Comparison of ENCODE assay signal across 8 mouse cellular contexts in genomic region chr8:69973063-69973441, GRCm38 (mm10). TPM values are rescaled to one million over a fixed set of nuclear protein-coding genes. Genes with fewer than 3 reads are reported as not detected.
DNase-seq lines count a peak whose midpoint lies in the region; ATAC-seq lines count a peak whose summit lies in the region.

No protein-coding gene starts in this region.

- H3K4me1 ChIP-seq in kidney, embryonic 16.5 days (ENCODE audit: insufficient read depth, low read length): peaks cover 42% of the 10 kb centered on the region
- H3K4me1 ChIP-seq in embryonic facial prominence, embryonic 10.5 days: peaks cover 53% of the 10 kb centered on the region
- H3K4me1 ChIP-seq in hindbrain, embryonic 16.5 days (ENCODE audit: control insufficient read depth, insufficient read depth, low read depth, low read length): peaks cover 27% of the 10 kb centered on the region
- H3K4me1 ChIP-seq in midbrain, embryonic 16.5 days (ENCODE audit: control insufficient read depth, insufficient read depth, low read length): peaks cover 24% of the 10 kb centered on the region

- H3K27me3 ChIP-seq in kidney, embryonic 16.5 days (ENCODE audit: insufficient read depth, low read length): no peaks in the 10 kb centered on the region
- H3K27me3 ChIP-seq in embryonic facial prominence, embryonic 10.5 days (replicated peaks; ENCODE audit: low read depth, poor library complexity, severe bottlenecking): 0 out of 2 replicates have a peak, but pooled peaks cover 3% of the 10 kb centered on the region
- H3K27me3 ChIP-seq in hindbrain, embryonic 16.5 days (replicated peaks; ENCODE audit: control insufficient read depth, insufficient read depth, low read length): no peaks in the 10 kb centered on the region
- H3K27me3 ChIP-seq in midbrain, embryonic 16.5 days (ENCODE audit: control insufficient read depth, insufficient read depth, low read depth, low read length): no peaks in the 10 kb centered on the region

- no peak for DNase-seq in kidney, postnatal 36 days
- DNase-seq in embryonic facial prominence, embryonic 10.5 days (ENCODE audit: low spot score): no peak
- no peak for DNase-seq in ovary, postnatal 10 days (ENCODE audit: low spot score)
- DNase-seq in c-Kit-positive CD71-positive TER-119-positive erythroid progenitor cells, embryonic 14.5 days (ENCODE audit: low spot score): no peak

- WGBS in kidney, embryonic 16.5 days: 5% methylated on average over 7 of the region's 7 CpGs
- WGBS in embryonic facial prominence, embryonic 10.5 days: 15% methylated on average over 7 of the region's 7 CpGs
- 13% methylated on average over 7 of the region's 7 CpGs for WGBS in hindbrain, embryonic 16.5 days
- 11% methylated on average over 7 of the region's 7 CpGs for WGBS in midbrain, embryonic 16.5 days

- peak overlapping the region; percentile 99 for H3K4me3 ChIP-seq in kidney, embryonic 16.5 days (ENCODE audit: low read length)
- H3K4me3 ChIP-seq in embryonic facial prominence, embryonic 10.5 days: peak overlapping the region; percentile 98
- peak overlapping the region; percentile 72 for H3K4me3 ChIP-seq in hindbrain, embryonic 16.5 days (ENCODE audit: low read length)
- peak overlapping the region; percentile 98 for H3K4me3 ChIP-seq in midbrain, embryonic 16.5 days (ENCODE audit: low read depth, low read length)

- H3K27ac ChIP-seq in kidney, embryonic 16.5 days (ENCODE audit: low read length): peak overlapping the region; percentile 86
- H3K27ac ChIP-seq in embryonic facial prominence, embryonic 10.5 days (replicated peaks): peak overlapping the region; percentile 96
- no peak overlapping the region for H3K27ac ChIP-seq in hindbrain, embryonic 16.5 days (ENCODE audit: low read depth, low read length)
- no peak overlapping the region for H3K27ac ChIP-seq in midbrain, embryonic 16.5 days (ENCODE audit: low read length)

- no peaks in the 10 kb centered on the region for H3K9me3 ChIP-seq in kidney, embryonic 16.5 days (ENCODE audit: low read length)
- H3K9me3 ChIP-seq in embryonic facial prominence, embryonic 10.5 days: no peaks in the 10 kb centered on the region
- H3K9me3 ChIP-seq in hindbrain, embryonic 16.5 days (ENCODE audit: control insufficient read depth, low read length): no peaks in the 10 kb centered on the region
- H3K9me3 ChIP-seq in midbrain, embryonic 16.5 days (replicated peaks; ENCODE audit: control insufficient read depth, low read length, poor library complexity, severe bottlenecking): no peaks in the 10 kb centered on the region

- no peak for ATAC-seq in kidney, embryonic 16.5 days (ENCODE audit: low FRiP score, low TSS enrichment)
- no peak for ATAC-seq in hindbrain, embryonic 16.5 days
- no peak; the same call in 1 of the 2 replicates for ATAC-seq in midbrain, embryonic 16.5 days
- no peak for ATAC-seq in monocyte, adult 5-6 weeks (replicated peaks; ENCODE audit: insufficient number of reproducible peaks, low FRiP score, low TSS enrichment, poor library complexity, severe bottlenecking)

- H3K4me2 ChIP-seq in kidney, embryonic 16.5 days (replicated peaks; ENCODE audit: low read depth, low read length): peak overlapping the region; percentile 92
- peak overlapping the region; percentile 66 for H3K4me2 ChIP-seq in hindbrain, embryonic 16.5 days (ENCODE audit: low read length)
- H3K4me2 ChIP-seq in midbrain, embryonic 16.5 days (ENCODE audit: low read length): peak overlapping the region; percentile 94

- peak overlapping the region; percentile 93 for H3K9ac ChIP-seq in kidney, embryonic 16.5 days (replicated peaks; ENCODE audit: low read length)
- H3K9ac ChIP-seq in hindbrain, embryonic 16.5 days (ENCODE audit: low read depth, low read length): peak overlapping the region; percentile 82; the same call in 1 of the 2 replicates
- peak overlapping the region; percentile 78 for H3K9ac ChIP-seq in midbrain, embryonic 16.5 days (ENCODE audit: low read depth, low read length)

- H3K36me3 ChIP-seq in kidney, embryonic 16.5 days (ENCODE audit: insufficient read depth, low read length): no peaks in the 10 kb centered on the region
- H3K36me3 ChIP-seq in embryonic facial prominence, embryonic 10.5 days (replicated peaks): 0 out of 2 replicates have a peak, but pooled peaks cover 2% of the 10 kb centered on the region
- H3K36me3 ChIP-seq in hindbrain, embryonic 16.5 days (ENCODE audit: control insufficient read depth, insufficient read depth, low read length): no peaks in the 10 kb centered on the region
- H3K36me3 ChIP-seq in midbrain, embryonic 16.5 days (ENCODE audit: control insufficient read depth, insufficient read depth, low read length): no peaks in the 10 kb centered on the region

RNA-seq across cellular contexts. Expression of gene Gatad2a, which starts 23.1 kb away (rescaled TPM):
- polyA plus RNA-seq in kidney, embryonic 16.5 days (2015; fragmentation: Nextera tagmentation; extraction: Ambion mirVana): 40.6 and 43.3 TPM in 2 replicates
- 57.3 and 59.9 TPM in 2 replicates for polyA plus RNA-seq in embryonic facial prominence, embryonic 10.5 days (2016; fragmentation: Nextera tagmentation; extraction: Ambion mirVana)
- polyA plus RNA-seq in hindbrain, embryonic 16.5 days (2015; fragmentation: Nextera tagmentation; extraction: Ambion mirVana): 13.9 and 19.7 TPM in 2 replicates
- 15.8 and 19.1 TPM in 2 replicates for polyA plus RNA-seq in midbrain, embryonic 16.5 days (2015; fragmentation: Nextera tagmentation; extraction: Ambion mirVana)
- 65.6 to 93.7 TPM (median 68.3 TPM) in 3 replicates for total RNA-seq in monocyte, adult 5-6 weeks (2017)

Comparison
In these comparisons a context has a peak if more than half of its experiments do, and no peak if none do; other contexts are left out.
1. H3K27ac ChIP-seq: peak in kidney, embryonic 16.5 days (single experiment) and embryonic facial prominence, embryonic 10.5 days (single experiment); none in hindbrain, embryonic 16.5 days (single experiment) and midbrain, embryonic 16.5 days (single experiment).
2. Peak in every context shown above with its lines, with median percentiles within 50 percentile points of each other: H3K4me2 ChIP-seq, H3K4me3 ChIP-seq and H3K9ac ChIP-seq.